Mouse (Mus musculus) neural tube, embryonic 10.5 days (tissue): ENCODE results near the gene Snx4.

ENCODE experiments used
- DNase-seq: peaks from one replicate; pipeline ENCODE4 v3.0.0-alpha.2; 2017; ENCODE audit warnings: low spot score; ENCODE audit errors: extremely low spot score

The Snx4 gene

DNA sequence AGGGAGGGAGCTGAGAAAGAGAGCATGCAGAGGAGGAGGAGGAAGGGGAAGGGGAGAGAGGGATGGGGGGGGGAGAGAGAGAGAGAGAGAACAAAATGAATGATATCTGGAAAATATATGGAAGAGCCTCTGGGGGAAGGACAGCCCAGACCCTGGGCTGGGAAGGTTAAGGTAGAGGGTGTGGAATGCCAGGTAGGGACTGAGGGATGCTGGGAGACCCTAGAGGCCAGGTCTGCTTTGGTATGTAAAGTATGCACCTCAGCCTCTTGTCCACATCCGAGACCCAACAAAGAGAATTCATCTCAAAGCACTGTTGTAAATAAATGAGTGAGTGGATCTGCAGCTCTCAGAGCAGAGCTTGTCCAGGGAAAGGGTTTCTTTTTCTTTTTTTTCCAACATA is 91.1 kb downstream of the Snx4 start:
- no peak for DNase-seq

DNA sequence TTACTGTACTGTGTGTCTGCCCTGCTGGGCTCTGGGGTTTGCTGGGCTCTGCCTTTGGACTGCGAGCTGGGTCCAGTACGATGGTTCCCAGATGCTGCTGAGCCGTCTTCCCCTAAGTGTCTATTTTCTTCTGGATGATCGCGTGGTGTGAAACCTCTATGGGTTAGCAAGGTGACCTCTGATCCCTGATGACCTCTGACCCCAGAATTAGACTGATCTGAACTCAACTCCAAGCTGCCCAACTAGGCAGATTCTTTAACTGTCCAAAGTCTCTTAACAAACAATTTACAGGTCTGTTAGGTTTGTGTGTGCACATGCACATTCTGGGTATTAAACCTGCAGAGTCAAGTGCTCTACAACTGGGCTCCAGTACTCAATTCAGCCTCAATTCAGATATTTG is 91.9 kb downstream of the Snx4 start:
- no peak for DNase-seq

DNA sequence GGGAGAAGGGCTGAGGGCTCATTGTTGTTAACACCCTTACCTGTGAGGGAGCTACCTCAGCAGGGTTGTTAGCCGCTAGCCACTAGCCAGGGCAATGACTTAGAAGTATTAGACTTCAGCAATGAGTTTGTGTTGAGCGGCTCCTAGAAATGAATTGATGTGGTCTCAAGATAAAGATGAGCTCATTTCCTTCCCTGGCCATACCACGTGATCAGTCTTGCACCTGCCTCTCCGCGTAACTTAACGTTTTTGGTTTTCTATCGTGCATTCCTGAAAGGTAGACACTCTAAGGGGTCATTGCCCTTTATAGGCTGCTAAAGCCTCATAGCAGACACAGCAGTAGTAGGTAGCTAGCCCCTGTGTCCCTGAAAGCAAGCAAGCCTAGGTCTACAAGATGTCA is 92.4 kb downstream of the Snx4 start:
- DNase-seq, result no peak

DNA sequence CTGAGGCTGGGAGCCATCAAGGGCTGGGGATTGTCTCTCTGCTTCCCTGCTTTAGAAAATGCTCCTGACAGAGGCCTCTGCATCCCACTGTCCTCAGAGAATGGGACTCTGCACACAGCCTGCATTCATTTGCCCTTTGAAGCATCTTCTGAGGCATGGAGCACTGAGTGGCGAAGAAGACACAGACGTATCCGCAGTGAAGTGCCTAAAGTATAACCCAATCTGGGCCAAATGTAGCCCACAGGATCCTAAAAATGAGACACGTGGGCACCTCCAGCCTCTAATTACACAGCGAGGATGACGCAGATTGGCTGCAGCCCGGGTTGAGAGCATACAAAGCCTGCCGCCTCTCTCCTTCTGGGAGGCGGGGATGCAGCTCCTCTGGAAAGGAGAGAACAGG is 93.1 kb downstream of the Snx4 start:
- no peak for DNase-seq

DNA sequence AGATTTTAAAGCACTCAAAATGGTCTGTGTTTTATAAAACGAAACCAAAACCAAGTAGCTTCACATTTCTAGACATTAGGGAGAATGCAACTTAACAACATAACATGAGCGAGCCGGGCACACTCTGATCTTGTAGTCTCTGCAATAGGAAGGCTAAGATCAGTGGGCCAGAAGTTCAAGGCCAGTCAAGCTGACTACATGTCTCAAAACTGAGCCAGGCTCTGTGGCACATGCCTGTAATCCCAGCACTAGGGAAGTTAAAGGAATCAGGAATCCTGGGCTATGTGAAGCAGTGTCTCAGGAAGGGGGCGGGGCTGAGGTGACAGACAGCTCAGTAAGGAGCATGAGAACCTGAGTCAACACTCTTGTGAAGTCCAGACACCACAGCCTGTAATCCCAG is 93.6 kb downstream of the Snx4 start:
- DNase-seq, result no peak

DNA sequence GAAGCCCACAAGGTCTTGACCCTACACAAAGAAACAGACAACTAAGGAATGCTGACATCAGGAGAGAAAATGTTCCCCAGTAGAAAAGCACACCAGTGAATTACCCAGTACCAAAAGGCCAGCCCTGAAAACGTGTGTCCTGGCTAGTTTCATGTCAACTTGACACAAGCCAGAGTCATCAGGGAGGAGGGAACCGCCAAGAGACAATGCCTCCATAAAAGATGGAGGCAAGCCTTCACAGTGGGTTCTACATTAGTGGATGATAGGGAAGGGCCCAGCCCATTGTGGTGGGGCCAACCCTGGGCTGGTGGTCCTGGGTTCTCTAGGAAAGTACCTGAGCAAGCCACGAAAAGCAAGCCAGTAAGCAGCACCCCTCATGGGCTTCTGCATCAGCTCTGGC is 95.1 kb downstream of the Snx4 start:
- no peak for DNase-seq

DNA sequence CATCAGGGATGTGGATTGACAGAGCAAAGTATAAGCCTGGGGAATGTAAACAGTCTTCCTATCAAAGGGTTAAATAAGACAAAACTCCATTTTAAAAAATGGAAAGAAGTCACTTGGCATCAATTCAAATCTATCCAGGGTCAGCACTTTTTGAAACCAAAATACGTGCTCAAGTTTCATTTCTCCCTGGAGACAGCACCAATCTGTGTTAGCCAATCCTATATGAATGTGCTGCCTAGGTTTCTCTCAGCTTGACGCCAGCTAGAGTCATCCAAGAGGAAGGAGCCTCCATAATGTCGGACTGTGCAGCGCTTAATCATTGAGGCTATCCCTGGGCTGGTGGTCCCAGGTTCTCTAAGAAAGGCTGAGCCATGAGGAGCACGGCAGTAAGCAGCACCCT is 95.9 kb downstream of the Snx4 start:
- DNase-seq, result no peak
